Mouse (Mus musculus): ENCODE data around the gene Coa5. TPM values are rescaled to one million over a fixed set of nuclear protein-coding genes. Genes with fewer than 3 reads are reported as not detected.

The Coa5 gene
- polyA plus RNA-seq, 1 experiment = 27.7 TPM

GRCm38 (mm10) chr1:37376751-37377150, 53.2 kb downstream of the Coa5 start:
- no peak overlapping the region for H3K4me3 ChIP-seq (ENCODE audit: extremely low read depth, insufficient read depth, insufficient read length)
- no peaks in the 10 kb centered on the region for H3K27me3 ChIP-seq (ENCODE audit: control insufficient read depth, insufficient read depth, low read length)
- no peak for TF ChIP-seq POLR2A (IDR thresholded peaks at IDR 0.05; ENCODE audit: low read depth, low read length)
- no peak for TF ChIP-seq CTCF (IDR thresholded peaks at IDR 0.05; ENCODE audit: extremely low read depth, insufficient read depth, insufficient read length, insufficient replicate concordance)
- H3K4me1 ChIP-seq (ENCODE audit: control insufficient read depth, insufficient read depth, insufficient read length) = no peaks in the 10 kb centered on the region
- H3K27ac ChIP-seq (ENCODE audit: insufficient read depth, low read length) = no peak overlapping the region
- no peak for DNase-seq (ENCODE audit: low read depth in 1 of 2, low spot score in 2 of 2)
- WGBS = 86% methylated on average over 2 of the region's 2 CpGs
- peaks cover 11% of the 10 kb centered on the region for H3K36me3 ChIP-seq (ENCODE audit: control insufficient read depth, insufficient read depth, low read length)

GRCm38 (mm10) chr1:37376177-37376576, 53.7 kb downstream of the Coa5 start:
- 90% methylated on average over 8 of the region's 8 CpGs for WGBS
- H3K4me3 ChIP-seq (ENCODE audit: extremely low read depth, insufficient read depth, insufficient read length) = no peak overlapping the region
- H3K27me3 ChIP-seq (ENCODE audit: control insufficient read depth, insufficient read depth, low read length) = no peaks in the 10 kb centered on the region
- DNase-seq (ENCODE audit: low read depth in 1 of 2, low spot score in 2 of 2) = no peak
- H3K27ac ChIP-seq (ENCODE audit: insufficient read depth, low read length) = no peak overlapping the region
- TF ChIP-seq POLR2A (IDR thresholded peaks at IDR 0.05; ENCODE audit: low read depth, low read length) = no peak
- H3K36me3 ChIP-seq (ENCODE audit: control insufficient read depth, insufficient read depth, low read length) = peaks cover 14% of the 10 kb centered on the region
- no peaks in the 10 kb centered on the region for H3K4me1 ChIP-seq (ENCODE audit: control insufficient read depth, insufficient read depth, insufficient read length)

- no peaks in the 10 kb centered on the region for H3K27me3 ChIP-seq (ENCODE audit: control insufficient read depth, insufficient read depth, low read length)
- H3K27ac ChIP-seq (ENCODE audit: insufficient read depth, low read length) = no peak overlapping the region
- no peak for TF ChIP-seq POLR2A (IDR thresholded peaks at IDR 0.05; ENCODE audit: low read depth, low read length)
- TF ChIP-seq CTCF (IDR thresholded peaks at IDR 0.05; ENCODE audit: extremely low read depth, insufficient read depth, insufficient read length, insufficient replicate concordance) = no peak
- WGBS = 94% methylated on average over 7 of the region's 7 CpGs
- H3K4me3 ChIP-seq (ENCODE audit: extremely low read depth, insufficient read depth, insufficient read length) = no peak overlapping the region
- H3K4me1 ChIP-seq (ENCODE audit: control insufficient read depth, insufficient read depth, insufficient read length) = no peaks in the 10 kb centered on the region
- peaks cover 24% of the 10 kb centered on the region for H3K36me3 ChIP-seq (ENCODE audit: control insufficient read depth, insufficient read depth, low read length)
- DNase-seq (ENCODE audit: low read depth in 1 of 2, low spot score in 2 of 2) = no peak
Observed at GRCm38 (mm10) chr1:37368768-37369385, 61.0 kb downstream of the Coa5 start.

GRCm38 (mm10) chr1:37368125-37368524, 61.8 kb downstream of the Coa5 start:
- Histone ChIP-seq H3K4me1 (ENCODE audit: control insufficient read depth, insufficient read depth, insufficient read length) (no peaks in the 10 kb centered on the region), H3K27ac (ENCODE audit: insufficient read depth, low read length) (no peak overlapping the region), H3K4me3 (ENCODE audit: extremely low read depth, insufficient read depth, insufficient read length) (no peak overlapping the region), H3K36me3 (ENCODE audit: control insufficient read depth, insufficient read depth, low read length) (peaks cover 24% of the 10 kb centered on the region), H3K27me3 (ENCODE audit: control insufficient read depth, insufficient read depth, low read length) (no peaks in the 10 kb centered on the region)
- TF ChIP-seq POLR2A (IDR thresholded peaks at IDR 0.05; ENCODE audit: low read depth, low read length) (no peak), CTCF (IDR thresholded peaks at IDR 0.05; ENCODE audit: extremely low read depth, insufficient read depth, insufficient read length, insufficient replicate concordance) (no peak)
- no peak for DNase-seq (ENCODE audit: low read depth in 1 of 2, low spot score in 2 of 2)
- WGBS = 98% methylated on average over 10 of the region's 10 CpGs

Other genes with a start within 250 kb of the Coa5 start
- 0.11 and 0.18 TPM in 2 replicates for gene Cnga3, start 215.7 kb downstream of the Coa5 start, polyA plus RNA-seq (2012; rRNA removed)
- gene Inpp4a, start 130.2 kb downstream of the Coa5 start, polyA plus RNA-seq (2012; rRNA removed) = 14.0 and 16.0 TPM in 2 replicates
- 32.7 and 35.2 TPM in 2 replicates for gene Unc50, start within 50 bp of the Coa5 start, polyA plus RNA-seq (2012; rRNA removed)
- gene Mgat4a, start 110.9 kb upstream of the Coa5 start, polyA plus RNA-seq (2012; rRNA removed) = 8.4 and 8.8 TPM in 2 replicates